Mouse (Mus musculus) bone marrow, adult 2 months (tissue): ENCODE results near the gene Fam155a.

Experiments used
- CTCF ChIP-seq: fragments of 200-500 bp; IDR thresholded peaks from 2 replicates; pipeline ENCODE4 v1.5.1; 2011; ENCODE audit warnings: low read length, control low read depth; ENCODE audit not compliant: control insufficient read depth, insufficient read depth
- POLR2A ChIP-seq: fragments of 200-500 bp; IDR thresholded peaks from 2 replicates; pipeline ENCODE4 v1.6.1; 2011; ENCODE audit warnings: low read depth, mild to moderate bottlenecking, control low read depth, low read length, borderline replicate concordance; ENCODE audit not compliant: control insufficient read depth

- TF ChIP-seq POLR2A (no peak), CTCF (no peak)
These were observed 190.8 kb downstream of the Fam155a start for GRCm38 (mm10) chr8:9580192-9580591.
